Mouse (Mus musculus) layer of hippocampus, adult 9-10 months (tissue): ENCODE measurements around the gene Afp.

Experiments used
- DNase-seq: peaks from one replicate; pipeline ENCODE4 v3.0.0; 2022; ENCODE audit warnings: low spot score

The Afp gene

DNA sequence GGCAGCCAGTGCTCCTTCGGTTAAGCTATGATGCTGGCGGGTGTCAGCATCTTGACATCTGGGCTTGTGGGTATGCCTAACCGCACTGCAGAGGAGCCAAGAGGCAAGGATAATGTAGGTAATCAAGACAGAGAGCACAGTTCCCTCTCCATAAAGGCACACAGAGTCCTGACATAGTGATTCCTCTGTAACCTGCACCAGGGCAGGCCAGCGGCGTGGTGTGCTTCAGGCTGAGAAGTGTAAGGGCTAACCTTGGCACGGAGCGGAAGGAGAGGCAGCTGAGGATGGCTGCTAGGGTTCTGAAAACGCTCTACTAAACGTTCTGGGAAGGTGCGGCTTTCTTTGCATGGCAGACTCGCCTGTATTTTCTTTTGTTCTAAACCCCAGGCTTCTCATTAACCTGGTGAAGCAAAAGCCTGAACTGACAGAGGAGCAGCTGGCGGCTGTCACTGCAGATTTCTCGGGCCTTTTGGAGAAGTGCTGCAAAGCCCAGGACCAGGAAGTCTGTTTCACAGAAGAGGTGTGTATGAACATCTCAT lies 16.9 kb downstream of the Afp start:
- no peak for DNase-seq

DNA sequence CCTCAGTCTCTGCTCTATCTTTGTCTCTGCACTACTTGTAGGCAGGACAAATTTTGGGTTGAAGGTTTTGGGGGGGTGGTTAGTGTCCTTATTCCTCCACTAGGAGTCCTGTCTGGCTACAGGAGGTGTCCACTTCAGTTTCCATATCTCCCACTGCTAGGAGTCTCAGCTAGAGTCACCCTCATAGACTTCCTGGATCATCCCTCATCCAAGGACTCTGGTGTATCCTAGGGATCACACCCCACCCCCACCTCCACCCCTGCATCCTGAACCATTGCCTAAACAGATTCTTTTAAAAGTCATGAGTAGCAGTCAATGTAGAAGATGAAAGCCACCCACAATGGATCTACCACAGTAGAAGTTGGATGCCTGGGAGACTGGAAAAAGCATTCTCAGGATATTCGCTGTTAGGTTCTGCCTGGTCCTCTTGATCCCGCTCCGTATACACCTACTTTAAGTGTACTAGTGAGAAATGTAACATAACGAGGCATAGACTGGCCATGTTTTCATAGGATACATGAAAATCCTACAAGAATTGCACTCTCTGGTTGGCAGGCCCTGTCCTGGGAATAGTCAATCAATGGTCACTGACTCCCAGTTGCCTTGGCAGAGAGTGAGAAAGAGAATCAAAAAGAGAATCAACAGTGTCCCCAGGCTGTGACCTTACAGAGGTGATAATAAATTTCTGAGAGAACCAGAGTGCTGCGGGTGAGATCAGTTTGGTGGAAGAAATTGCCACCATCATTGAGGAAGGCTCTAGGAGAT lies 19.5 kb downstream of the Afp start:
- no peak for DNase-seq

DNA sequence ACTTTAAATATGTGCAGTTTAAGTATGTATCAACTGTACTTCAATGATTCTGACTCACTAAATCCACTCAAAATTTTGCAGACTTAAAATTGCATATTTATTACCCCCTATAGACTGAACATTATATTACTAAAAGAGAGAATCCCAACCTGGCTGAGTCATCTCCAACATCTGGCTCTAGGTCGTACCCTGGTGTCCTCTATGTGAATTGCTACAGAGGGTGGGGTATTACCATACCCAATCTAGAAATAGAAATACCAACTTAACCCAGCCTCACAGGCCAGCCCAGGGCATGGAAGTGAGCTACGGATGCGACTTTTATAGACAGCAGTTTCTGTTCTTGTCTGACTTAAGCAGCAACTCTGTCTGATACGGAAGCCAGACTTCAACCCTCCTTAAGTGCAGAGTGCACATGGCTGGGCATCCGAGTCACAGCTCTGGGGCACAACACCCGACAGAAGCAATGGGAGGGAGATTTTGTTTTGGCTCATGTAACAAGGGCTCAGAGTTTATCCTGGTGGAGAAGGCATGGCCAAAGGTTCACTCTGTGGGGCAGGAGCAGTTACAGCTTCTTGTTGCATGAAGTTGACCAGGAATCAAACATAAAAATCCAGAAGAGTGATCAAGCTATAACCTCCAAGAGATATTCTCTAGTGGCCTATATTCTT lies 21.9 kb downstream of the Afp start:
- DNase-seq, result peak; percentile 16

DNA sequence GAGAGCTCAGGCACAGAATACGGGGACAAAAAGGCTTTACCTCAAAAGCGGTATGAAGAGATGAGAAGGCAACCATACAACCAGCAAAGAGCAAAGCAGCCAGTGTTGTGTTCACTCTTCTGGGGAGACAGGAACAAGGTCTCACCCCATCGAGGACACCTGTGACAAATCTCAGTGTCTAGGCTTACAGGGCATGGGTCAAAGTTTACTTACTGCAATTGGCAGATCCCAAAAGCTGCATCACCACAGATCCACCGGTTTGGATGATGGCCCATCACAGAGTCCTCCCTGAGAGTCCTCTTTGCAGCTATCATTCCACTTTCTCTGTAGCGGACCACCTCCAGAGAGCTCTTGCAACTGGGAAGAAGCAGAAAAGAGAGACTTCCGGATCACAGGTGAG lies 25.0 kb downstream of the Afp start:
- no peak for DNase-seq

DNA sequence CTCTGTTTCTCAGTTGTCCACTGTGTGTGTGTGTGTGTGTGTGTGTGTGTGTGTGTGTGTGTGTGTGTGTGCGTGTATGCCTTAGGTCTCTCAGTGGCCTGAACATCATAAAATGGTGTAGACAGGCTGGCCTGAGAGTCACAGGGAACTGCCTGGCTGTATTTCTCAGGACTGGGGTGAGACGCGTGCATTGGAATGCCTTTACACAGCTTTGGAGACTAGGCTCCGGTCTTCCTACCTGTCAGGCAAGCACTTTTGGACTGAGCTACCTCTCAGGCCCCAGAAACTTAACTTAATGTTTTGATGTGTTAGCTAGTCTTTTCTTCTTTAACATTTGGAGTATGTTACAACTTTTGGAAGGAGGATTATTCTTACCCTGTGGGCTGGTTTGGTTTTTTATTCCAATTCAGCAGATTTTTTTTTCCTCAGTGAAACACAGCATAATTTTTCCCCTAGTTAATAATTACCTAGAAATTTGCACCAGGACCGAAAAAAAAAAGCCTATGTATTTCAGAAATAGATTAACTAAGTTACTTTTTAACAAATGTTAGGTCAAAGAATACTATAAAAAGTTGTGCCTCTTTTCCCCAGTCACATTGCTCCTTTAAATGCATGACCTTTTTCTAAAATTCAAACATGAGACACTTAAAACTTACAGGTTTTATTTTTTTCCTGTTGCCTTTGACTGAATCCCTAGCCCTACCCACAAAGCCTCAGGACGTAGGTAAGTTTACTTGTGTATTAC lies 28.0 kb downstream of the Afp start, which contains the start of gene Afm:
Gene Afm (plus strand): TSS at position 577 of the 745 bp plus-strand sequence.
- no peak for DNase-seq

DNA sequence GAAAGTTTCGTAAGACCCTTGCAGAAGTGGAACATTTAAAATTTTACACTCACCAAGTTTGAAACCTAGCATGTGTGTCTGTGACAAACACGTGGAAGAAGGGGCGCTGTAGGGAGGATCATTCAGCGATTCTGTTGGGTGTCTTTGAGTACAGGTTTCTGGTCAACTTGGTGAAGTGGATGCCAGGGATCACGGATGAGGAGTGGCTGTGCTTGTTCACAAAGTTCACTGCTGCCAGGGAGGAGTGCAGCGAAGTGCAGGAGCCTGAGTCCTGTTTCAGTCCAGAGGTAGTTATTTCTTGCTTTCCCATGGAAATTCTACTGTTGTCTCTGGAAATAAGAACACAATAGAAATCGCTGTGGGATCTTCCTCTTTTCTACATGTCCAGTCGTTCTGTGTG lies 60.7 kb downstream of the Afp start:
- DNase-seq, result no peak

DNA sequence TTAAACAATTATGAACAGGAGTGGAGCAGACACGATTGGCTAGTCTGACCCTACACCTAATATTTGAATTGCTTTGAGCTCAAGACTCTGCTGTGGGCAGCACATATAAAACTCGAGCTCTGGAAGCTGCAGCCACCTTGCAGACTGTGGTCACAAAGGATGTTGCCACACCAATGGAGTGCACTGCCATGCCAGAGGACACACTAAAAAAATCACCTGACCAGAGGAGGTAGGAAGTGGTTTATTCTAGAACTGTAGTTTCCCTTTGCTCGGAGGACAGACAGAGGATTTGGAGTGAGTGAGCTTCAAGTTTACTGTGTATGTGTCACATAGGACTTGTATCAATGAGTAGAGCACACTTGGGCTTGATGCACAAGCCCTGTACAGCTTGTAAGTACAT lies 65.5 kb downstream of the Afp start:
- DNase-seq, result no peak
